39 mouse cellular contexts compared by ENCODE assay signal in genomic region chr11:101918609-101919008, GRCm38 (mm10). TPM values are rescaled to one million over a fixed set of nuclear protein-coding genes. Genes with fewer than 3 reads are reported as not detected.
"Had no signal": no experiment of that assay in that cellular context is flagged by ENCODE, and none has a peak within 500 bp of the region (broad histone marks: within the 10 kb centered on the region; RNA-seq: fewer than 3 reads in every experiment).

No protein-coding gene starts in this region.

- H3K4me2 ChIP-seq: limb, embryonic 12.5 days; limb, embryonic 13.5 days; limb, embryonic 15.5 days; liver, embryonic 11.5 days; liver, embryonic 13.5 days; liver, embryonic 15.5 days; lung, embryonic 14.5 days; lung, embryonic 15.5 days; midbrain, embryonic 12.5 days; midbrain, embryonic 13.5 days; midbrain, embryonic 15.5 days; neural tube, embryonic 12.5 days; neural tube, embryonic 13.5 days had no signal

- H3K4me1 ChIP-seq: limb, embryonic 12.5 days; limb, embryonic 13.5 days; liver, embryonic 13.5 days; liver, embryonic 15.5 days; midbrain, embryonic 12.5 days; midbrain, embryonic 13.5 days; midbrain, embryonic 15.5 days; neural tube, embryonic 12.5 days; neural tube, embryonic 13.5 days had no signal

- H3K9me3 ChIP-seq: limb, embryonic 10.5 days; limb, embryonic 12.5 days; limb, embryonic 13.5 days; limb, embryonic 15.5 days; liver, embryonic 13.5 days; liver, embryonic 15.5 days; lung, embryonic 15.5 days; midbrain, embryonic 10.5 days; midbrain, embryonic 12.5 days; midbrain, embryonic 13.5 days; midbrain, embryonic 15.5 days; neural tube, embryonic 12.5 days; neural tube, embryonic 13.5 days had no signal

- H3K4me3 ChIP-seq: left cerebral cortex, adult 2 months; limb, embryonic 10.5 days; limb, embryonic 12.5 days; limb, embryonic 13.5 days; limb, embryonic 15.5 days; liver, embryonic 13.5 days; liver, embryonic 15.5 days; lung, embryonic 15.5 days; midbrain, embryonic 10.5 days; midbrain, embryonic 12.5 days; midbrain, embryonic 13.5 days; midbrain, embryonic 15.5 days; myocyte; neural tube, embryonic 12.5 days; neural tube, embryonic 13.5 days had no signal

- DNase-seq: left cerebral cortex, postnatal 4 days; liver; liver, embryonic 13.5 days; lung, adult 18-20 months; lung, adult 2 months; lung, embryonic 14.5 days; lung, postnatal 10 days; lung, postnatal 14 days; lung, postnatal 36 days; lung, postnatal 4 days; midbrain, embryonic 14.5 days had no signal

- H3K36me3 ChIP-seq: limb, embryonic 10.5 days; limb, embryonic 12.5 days; limb, embryonic 13.5 days; limb, embryonic 15.5 days; liver, embryonic 13.5 days; liver, embryonic 15.5 days; lung, embryonic 15.5 days; midbrain, embryonic 10.5 days; midbrain, embryonic 12.5 days; midbrain, embryonic 13.5 days; midbrain, embryonic 15.5 days; neural tube, embryonic 12.5 days; neural tube, embryonic 13.5 days had no signal

- ATAC-seq: lung, postnatal 0 days; midbrain, embryonic 13.5 days; midbrain, embryonic 15.5 days had no signal

- H3K27ac ChIP-seq: left cerebral cortex, adult 2 months; limb, embryonic 10.5 days; limb, embryonic 12.5 days; limb, embryonic 13.5 days; limb, embryonic 15.5 days; liver, embryonic 13.5 days; liver, embryonic 14.5 days; liver, embryonic 15.5 days; lung, embryonic 15.5 days; macrophage; midbrain, embryonic 10.5 days; midbrain, embryonic 12.5 days; midbrain, embryonic 13.5 days; midbrain, embryonic 15.5 days; neural tube, embryonic 12.5 days; neural tube, embryonic 13.5 days had no signal

- H3K9ac ChIP-seq: limb, embryonic 12.5 days; limb, embryonic 13.5 days; limb, embryonic 15.5 days; liver, embryonic 13.5 days; liver, embryonic 14.5 days; liver, embryonic 15.5 days; lung, embryonic 14.5 days; lung, embryonic 15.5 days; midbrain, embryonic 12.5 days; midbrain, embryonic 13.5 days; midbrain, embryonic 15.5 days; neural tube, embryonic 12.5 days; neural tube, embryonic 13.5 days had no signal

RNA-seq across cellular contexts. Expression of gene Meox1, which starts 24.4 kb away (rescaled TPM):
- total RNA-seq: liver, adult 2 months; megakaryocyte progenitor cell, adult 5-6 weeks; megakaryocyte-erythroid progenitor cell, adult 5-6 weeks; monocyte, adult 5-6 weeks had no signal
- polyA plus RNA-seq: liver, adult 2 months; macrophage had no signal

RNA-seq across cellular contexts. Expression of gene Sost, which starts 48.2 kb away (rescaled TPM):
- total RNA-seq: left cerebral cortex, adult 18-20 months; left cerebral cortex, adult 2 months; left cerebral cortex, postnatal 10 days; left cerebral cortex, postnatal 14 days; left cerebral cortex, postnatal 25 days; left cerebral cortex, postnatal 4 days; liver, adult 2 months; megakaryocyte progenitor cell, adult 5-6 weeks; megakaryocyte-erythroid progenitor cell, adult 5-6 weeks; monocyte, adult 5-6 weeks had no signal
- polyA plus RNA-seq: liver, embryonic 11.5 days; liver, embryonic 16.5 days; lung, embryonic 14.5 days; lung, postnatal 0 days; macrophage; midbrain, embryonic 14.5 days; midbrain, embryonic 15.5 days; neural tube, embryonic 11.5 days had no signal
